8 mouse cellular contexts compared by ENCODE assay signal in genomic region chr10:77978351-77979350, GRCm38 (mm10). TPM values are rescaled to one million over a fixed set of nuclear protein-coding genes. Genes with fewer than 3 reads are reported as not detected.
DNase-seq lines count a peak whose midpoint lies in the region; ATAC-seq lines count a peak whose summit lies in the region.

TSS of gene 1810043G02Rik (plus strand) at chr10:77978524.

- peak within 1 kb of the TSS; percentile 80 for H3K27ac ChIP-seq in hindbrain, embryonic 14.5 days

- peak within 1 kb of the TSS; percentile 89 for H3K4me2 ChIP-seq in hindbrain, embryonic 14.5 days (replicated peaks)

- DNase-seq in R1 (ENCODE audit: low read depth, low spot score), result peak; percentile 94
- DNase-seq in cerebellum, postnatal 25 days, result peak; percentile 100
- peak; percentile 98 for DNase-seq in frontal cortex, postnatal 25 days (ENCODE audit: low spot score in 2 of 2)
- DNase-seq in hindbrain, embryonic 14.5 days (ENCODE audit: low spot score), result peak; percentile 100
- peak; percentile 99 for DNase-seq in layer of hippocampus, postnatal 36 days
- DNase-seq in lung, postnatal 36 days, result peak; percentile 100
- DNase-seq in retina, postnatal 1 day, result peak; percentile 98
- DNase-seq in urinary bladder, adult 18-20 months (ENCODE audit: low spot score in 2 of 2), result peak; percentile 99 to 100

- no peaks in the 10 kb centered on the region for H3K9me3 ChIP-seq in hindbrain, embryonic 14.5 days (ENCODE audit: control insufficient read depth, low read length)

- H3K4me3 ChIP-seq in hindbrain, embryonic 14.5 days (replicated peaks; ENCODE audit: low read length), result peak within 1 kb of the TSS; percentile 75

- peak within 1 kb of the TSS; percentile 82 for H3K9ac ChIP-seq in hindbrain, embryonic 14.5 days

- ATAC-seq in hindbrain, embryonic 14.5 days (ENCODE audit: low FRiP score), result peak; percentile 97

- 1% methylated on average over 56 of the region's 57 CpGs for WGBS in hindbrain, embryonic 14.5 days

- H3K36me3 ChIP-seq in hindbrain, embryonic 14.5 days (replicated peaks; ENCODE audit: control insufficient read depth, insufficient read depth), result peaks cover 7% of the 10 kb centered on the region; the same call in 1 of the 2 replicates

- H3K27me3 ChIP-seq in hindbrain, embryonic 14.5 days (ENCODE audit: control insufficient read depth, insufficient read depth, low read length), result no peaks in the 10 kb centered on the region

- H3K4me1 ChIP-seq in hindbrain, embryonic 14.5 days (replicated peaks; ENCODE audit: control insufficient read depth, insufficient read depth, low read length), result peaks cover 7% of the 10 kb centered on the region

RNA-seq across cellular contexts. Expression of gene 1810043G02Rik, which starts in this region (rescaled TPM):
- 46.9 and 48.1 TPM in 2 replicates for polyA plus RNA-seq in hindbrain, embryonic 14.5 days (2014; fragmentation: Nextera tagmentation; extraction: Ambion mirVana)
- total RNA-seq in layer of hippocampus, postnatal 36 days (2021), result 10 to 100 TPM; 34.6 to 37.4 TPM

Comparison
In these comparisons a context has a peak if more than half of its experiments do, and no peak if none do; other contexts are left out.
1. Peak in every context shown above with its lines: DNase-seq, ATAC-seq, H3K4me3 ChIP-seq and H3K27ac ChIP-seq.